Mouse (Mus musculus): ENCODE results near the gene Armh3.
"Not testable (repeated sequence)": the region's sequence is repeated elsewhere in the genome, so short reads cannot be mapped to it uniquely, and the experiment has no call there.

Armh3 gene

GRCm38 (mm10) chr19:45826146-45826545 is 172.1 kb downstream of the Armh3 start:
- DNase-seq (ENCODE audit: low spot score in 2 of 2), result no peak

- no peak for DNase-seq (ENCODE audit: low spot score in 2 of 2)
Observed at GRCm38 (mm10) chr19:45821832-45822231, 176.5 kb downstream of the Armh3 start.

- DNase-seq (ENCODE audit: low spot score in 2 of 2), result peak; percentile 62 to 75
Observed at GRCm38 (mm10) chr19:45817816-45818490, 180.3 kb downstream of the Armh3 start.

GRCm38 (mm10) chr19:45816727-45817126 is 181.6 kb downstream of the Armh3 start:
- peak in 1 of 2 experiments; percentile 18 for DNase-seq (ENCODE audit: low spot score in 2 of 2)

- DNase-seq (ENCODE audit: low spot score in 2 of 2), result peak; percentile 54 to 57
Observed at GRCm38 (mm10) chr19:45815831-45816405, 182.4 kb downstream of the Armh3 start, which contains the start of gene Kcnip2. Gene Kcnip2, minus strand, starts transcription at chr19:45816061.

- peak in 1 of 2 experiments; percentile 51 for DNase-seq (ENCODE audit: low spot score in 2 of 2)
Observed at GRCm38 (mm10) chr19:45815170-45815569, 183.1 kb downstream of the Armh3 start.

GRCm38 (mm10) chr19:45813801-45814200 is 184.5 kb downstream of the Armh3 start:
- DNase-seq (ENCODE audit: low spot score in 2 of 2), result no peak

- DNase-seq (ENCODE audit: low spot score in 2 of 2), result peak; percentile 96
Observed at GRCm38 (mm10) chr19:45813263-45813662, 185.0 kb downstream of the Armh3 start.

GRCm38 (mm10) chr19:45812673-45813252 is 185.5 kb downstream of the Armh3 start:
- no peak for DNase-seq (ENCODE audit: low spot score in 2 of 2)

- DNase-seq (ENCODE audit: low spot score in 2 of 2), result no peak
Observed at GRCm38 (mm10) chr19:45812115-45812514, 186.2 kb downstream of the Armh3 start.

GRCm38 (mm10) chr19:45811028-45811674 is 187.1 kb downstream of the Armh3 start:
- DNase-seq (ENCODE audit: low spot score in 2 of 2), result no peak

GRCm38 (mm10) chr19:45807732-45808131 is 190.6 kb downstream of the Armh3 start:
- DNase-seq (ENCODE audit: low spot score in 2 of 2), result no peak

- not testable (repeated sequence) for DNase-seq (ENCODE audit: low spot score in 2 of 2)
Observed at GRCm38 (mm10) chr19:45805817-45806216, 192.5 kb downstream of the Armh3 start.

- no peak for DNase-seq (ENCODE audit: low spot score in 2 of 2)
Observed at GRCm38 (mm10) chr19:45804593-45805368, 193.5 kb downstream of the Armh3 start.

GRCm38 (mm10) chr19:45803408-45803807 is 194.9 kb downstream of the Armh3 start:
- DNase-seq (ENCODE audit: low spot score in 2 of 2), result no peak

- no peak for DNase-seq (ENCODE audit: low spot score in 2 of 2)
Observed at GRCm38 (mm10) chr19:45802702-45803101, 195.6 kb downstream of the Armh3 start.

- no peak for DNase-seq (ENCODE audit: low spot score in 2 of 2)
Observed at GRCm38 (mm10) chr19:45796879-45797278, 201.4 kb downstream of the Armh3 start.

- no peak for DNase-seq (ENCODE audit: low spot score in 2 of 2)
Observed at GRCm38 (mm10) chr19:45796061-45796556, 202.2 kb downstream of the Armh3 start.

- DNase-seq (ENCODE audit: low spot score in 2 of 2), result no peak
Observed at GRCm38 (mm10) chr19:45795406-45795944, 202.8 kb downstream of the Armh3 start.

GRCm38 (mm10) chr19:45794718-45795117 is 203.6 kb downstream of the Armh3 start:
- no peak for DNase-seq (ENCODE audit: low spot score in 2 of 2)

- no peak for DNase-seq (ENCODE audit: low spot score in 2 of 2)
Observed at GRCm38 (mm10) chr19:45792404-45792803, 205.9 kb downstream of the Armh3 start.

Data from right cerebral cortex, adult 2 months (tissue).